Mouse (Mus musculus) hindbrain, embryonic 14.5 days (tissue): Measurements from ENCODE around the gene Gm26920. TPM values are rescaled to one million over a fixed set of nuclear protein-coding genes. Genes with fewer than 3 reads are reported as not detected.

Experiments used
- ATAC-seq: fragments of 200-750 bp; cut with Nextera tagmentation; 2 replicates; pipeline ENCODE4 v1.8.0; 2017; ENCODE audit warnings: moderate number of reproducible peaks, mild to moderate bottlenecking, moderate TSS enrichment, moderate library complexity; ENCODE audit not compliant: low FRiP score
- DNase-seq: peaks from one replicate; pipeline ENCODE4 v3.0.0-alpha.2; 2015; ENCODE audit warnings: low spot score
- H3K27ac ChIP-seq: fragments of 300-500 bp; sonication (generic); 2 replicates; pipeline ENCODE4 v1.5.1; 2014; ENCODE audit warnings: mild to moderate bottlenecking, moderate library complexity
- H3K27me3 ChIP-seq: fragments of 300-500 bp; sonication (generic); 2 replicates; pipeline ENCODE4 v1.6.1; 2014; ENCODE audit warnings: mild to moderate bottlenecking, low read length, mixed read lengths; ENCODE audit not compliant: control insufficient read depth, insufficient read depth
- H3K36me3 ChIP-seq: fragments of 300-500 bp; sonication (generic); replicated peaks from 2 replicates; pipeline ENCODE4 v1.6.1; 2014; ENCODE audit not compliant: control insufficient read depth, insufficient read depth
- H3K4me1 ChIP-seq: fragments of 300-500 bp; sonication (generic); replicated peaks from 2 replicates; pipeline ENCODE4 v1.6.1; 2014; ENCODE audit warnings: antibody characterized with exemption, low read length, mixed read lengths; ENCODE audit not compliant: control insufficient read depth, insufficient read depth
- H3K4me2 ChIP-seq: fragments of 300-500 bp; sonication (generic); replicated peaks from 2 replicates; pipeline ENCODE4 v1.6.1; 2014; ENCODE audit warnings: mild to moderate bottlenecking, moderate library complexity
- H3K4me3 ChIP-seq: fragments of 300-500 bp; sonication (generic); replicated peaks from 2 replicates; pipeline ENCODE4 v1.5.1; 2014; ENCODE audit warnings: mild to moderate bottlenecking, low read length
- H3K9ac ChIP-seq: fragments of 300-500 bp; sonication (generic); 2 replicates; pipeline ENCODE4 v1.6.1; 2014
- H3K9me3 ChIP-seq: fragments of 300-500 bp; sonication (generic); 2 replicates; pipeline ENCODE4 v1.6.1; 2016; ENCODE audit warnings: low read length; ENCODE audit not compliant: control insufficient read depth
- WGBS: fragments of 180-500 bp; shearing (Covaris S2); extraction: QIAGEN DNeasy Blood & Tissue Kit; methylation state at CpG from one replicate; pipeline ENCODE4 v1.1.7; 2014; 5-methylcytosine and 5-hydroxymethylcytosine counted together
- polyA plus RNA-seq: library from polyadenylated mRNA; unstranded; fragments of >200 nt; fragmentation: Nextera tagmentation; extraction: Ambion mirVana; gene quantifications from 2 replicates; pipeline ENCODE4 v1.2.1, GENCODE M21; 2014

Gene Gm26920
- polyA plus RNA-seq, 1 experiment from 2014 or later: 0.96 TPM

- ATAC-seq: no peak
- H3K9ac ChIP-seq: no peak overlapping the region
- H3K9me3 ChIP-seq: no peaks in the 10 kb centered on the region
- no peak overlapping the region for H3K4me2 ChIP-seq
- WGBS: 34% methylated on average over 6 of the region's 6 CpGs
- peaks cover 16% of the 10 kb centered on the region for H3K36me3 ChIP-seq
- H3K4me1 ChIP-seq: no peaks in the 10 kb centered on the region
- no peak overlapping the region for H3K4me3 ChIP-seq
- no peaks in the 10 kb centered on the region for H3K27me3 ChIP-seq
- H3K27ac ChIP-seq: no peak overlapping the region
- no peak for DNase-seq
These were observed 59.5 kb downstream of the Gm26920 start for GRCm38 (mm10) chr7:30030677-30031076.

GRCm38 (mm10) chr7:30028572-30028971 is 61.6 kb downstream of the Gm26920 start:
- no peaks in the 10 kb centered on the region for H3K4me1 ChIP-seq
- no peaks in the 10 kb centered on the region for H3K9me3 ChIP-seq
- H3K27me3 ChIP-seq: no peaks in the 10 kb centered on the region
- H3K27ac ChIP-seq: no peak overlapping the region
- H3K4me2 ChIP-seq: no peak overlapping the region
- DNase-seq (no peak), ATAC-seq (no peak)
- no peak overlapping the region for H3K9ac ChIP-seq
- H3K4me3 ChIP-seq: no peak overlapping the region
- peaks cover 36% of the 10 kb centered on the region for H3K36me3 ChIP-seq
- WGBS: 95% methylated on average over 3 of the region's 3 CpGs

DNA sequence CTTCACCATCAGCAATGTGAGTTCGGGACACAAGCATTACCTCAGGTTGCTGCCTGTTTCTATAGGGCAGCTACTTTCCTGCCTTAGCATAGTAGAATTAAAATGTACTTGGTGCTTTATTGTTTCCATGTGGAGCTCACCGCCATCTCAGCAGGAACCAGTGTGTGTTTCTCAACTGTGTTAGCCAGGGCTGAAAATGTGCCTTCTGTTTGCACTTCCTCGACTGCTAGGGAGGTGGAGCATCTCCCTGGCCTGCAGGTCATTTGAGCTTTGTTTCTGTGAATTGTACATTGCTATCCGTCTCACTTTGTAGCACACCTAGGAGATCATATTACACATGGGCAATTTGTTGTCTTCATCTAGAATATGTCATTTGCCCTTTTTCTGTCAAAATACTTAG is 62.9 kb downstream of the Gm26920 start:
- WGBS: 79% methylated on average over 4 of the region's 4 CpGs
- Histone ChIP-seq H3K4me2 (no peak overlapping the region), H3K9ac (no peak overlapping the region), H3K27ac (no peak overlapping the region), H3K9me3 (no peaks in the 10 kb centered on the region), H3K4me1 (no peaks in the 10 kb centered on the region), H3K4me3 (no peak overlapping the region), H3K36me3 (peaks cover 49% of the 10 kb centered on the region), H3K27me3 (no peaks in the 10 kb centered on the region)
- DNase-seq: no peak
- ATAC-seq: no peak

- Histone ChIP-seq H3K27ac (no peak overlapping the region), H3K4me2 (no peak overlapping the region), H3K36me3 (peaks cover 64% of the 10 kb centered on the region), H3K4me3 (no peak overlapping the region), H3K27me3 (no peaks in the 10 kb centered on the region), H3K9me3 (no peaks in the 10 kb centered on the region), H3K4me1 (no peaks in the 10 kb centered on the region), H3K9ac (no peak overlapping the region)
- ATAC-seq (no peak), DNase-seq (no peak)
- 75% methylated on average over 5 of the region's 5 CpGs for WGBS
These were observed 64.9 kb downstream of the Gm26920 start for GRCm38 (mm10) chr7:30025358-30025757.

DNA sequence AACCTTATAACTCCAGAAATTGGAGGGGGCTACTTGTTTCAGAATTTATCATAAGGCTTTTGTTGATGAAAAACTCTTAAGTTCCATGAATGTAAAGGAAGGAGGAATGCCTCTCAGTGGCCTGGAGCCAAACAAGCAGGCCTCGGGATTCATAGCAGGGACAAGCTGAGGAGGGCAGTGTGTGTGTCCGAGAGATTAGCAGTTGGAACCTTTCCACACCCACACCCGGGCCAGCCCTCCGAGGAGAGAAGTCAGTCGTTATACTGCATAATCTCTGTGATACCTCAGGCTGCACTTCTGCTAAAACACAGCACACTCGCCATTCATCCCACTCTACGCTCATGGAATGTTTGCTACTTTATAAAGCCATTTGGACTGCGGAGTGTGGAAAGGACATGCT is 66.4 kb downstream of the Gm26920 start:
- DNase-seq (no peak), ATAC-seq (no peak)
- H3K9me3 ChIP-seq: no peaks in the 10 kb centered on the region
- H3K4me3 ChIP-seq: no peak overlapping the region
- H3K36me3 ChIP-seq: peaks cover 75% of the 10 kb centered on the region
- no peaks in the 10 kb centered on the region for H3K27me3 ChIP-seq
- H3K4me1 ChIP-seq: no peaks in the 10 kb centered on the region
- no peak overlapping the region for H3K4me2 ChIP-seq
- H3K27ac ChIP-seq: no peak overlapping the region
- WGBS: 92% methylated on average over 8 of the region's 8 CpGs
- H3K9ac ChIP-seq: no peak overlapping the region

- Histone ChIP-seq H3K4me2 (no peak overlapping the region), H3K27me3 (no peaks in the 10 kb centered on the region), H3K4me3 (no peak overlapping the region), H3K36me3 (peaks cover 77% of the 10 kb centered on the region), H3K9me3 (no peaks in the 10 kb centered on the region), H3K9ac (no peak overlapping the region), H3K27ac (no peak overlapping the region), H3K4me1 (no peaks in the 10 kb centered on the region)
- ATAC-seq: no peak
- DNase-seq: no peak
- 97% methylated on average over 9 of the region's 9 CpGs for WGBS
These were observed 66.9 kb downstream of the Gm26920 start for GRCm38 (mm10) chr7:30023324-30023723.

DNA sequence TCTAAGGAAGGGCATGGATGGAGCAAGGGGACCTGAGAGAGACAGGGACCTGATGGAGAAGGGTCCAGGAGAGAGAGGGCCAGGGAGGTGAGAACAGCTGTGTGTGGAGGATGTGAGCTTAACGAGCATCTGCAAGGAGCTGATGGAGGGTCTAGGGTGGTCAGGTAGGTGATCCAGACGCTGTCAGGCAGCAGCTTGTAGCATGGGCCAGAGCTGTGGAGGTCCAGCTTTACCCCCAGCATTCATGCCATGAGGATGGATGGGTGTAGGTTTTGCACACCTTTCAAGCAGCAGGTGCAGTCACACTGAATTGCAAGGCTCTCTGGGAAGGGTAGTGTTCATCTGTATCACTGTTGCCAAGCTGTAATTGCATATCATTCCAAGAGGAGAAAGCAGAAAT is 70.7 kb downstream of the Gm26920 start:
- ATAC-seq (no peak), DNase-seq (no peak)
- H3K9ac ChIP-seq: no peak overlapping the region
- H3K4me3 ChIP-seq: no peak overlapping the region
- no peak overlapping the region for H3K27ac ChIP-seq
- 90% methylated on average over 2 of the region's 2 CpGs for WGBS
- peaks cover 85% of the 10 kb centered on the region for H3K36me3 ChIP-seq
- no peaks in the 10 kb centered on the region for H3K27me3 ChIP-seq
- H3K4me2 ChIP-seq: no peak overlapping the region
- no peaks in the 10 kb centered on the region for H3K4me1 ChIP-seq
- no peaks in the 10 kb centered on the region for H3K9me3 ChIP-seq

DNA sequence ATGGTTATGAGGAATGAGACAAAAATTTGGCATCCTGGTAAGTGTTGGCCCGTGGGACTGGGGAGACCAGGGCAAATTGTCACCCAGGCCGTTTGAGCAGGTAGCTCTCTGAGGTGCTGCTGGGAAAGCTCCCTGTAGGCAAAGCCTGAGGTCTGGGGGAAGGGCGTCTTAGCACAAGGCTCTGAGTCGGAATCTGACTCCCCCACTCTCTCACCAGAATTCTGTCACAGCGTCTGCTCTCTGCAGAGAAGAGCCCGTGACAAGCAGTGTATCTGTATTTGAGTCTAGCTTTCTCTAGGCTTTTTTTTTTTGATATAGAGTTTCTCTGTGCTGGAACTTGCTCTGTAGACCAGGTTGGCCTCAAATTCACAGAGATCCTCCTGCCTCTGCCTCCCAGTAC is 73.0 kb downstream of the Gm26920 start:
- Histone ChIP-seq H3K36me3 (peaks cover 75% of the 10 kb centered on the region), H3K27me3 (no peaks in the 10 kb centered on the region), H3K27ac (no peak overlapping the region), H3K4me1 (no peaks in the 10 kb centered on the region), H3K4me2 (no peak overlapping the region), H3K4me3 (no peak overlapping the region), H3K9me3 (no peaks in the 10 kb centered on the region), H3K9ac (no peak overlapping the region)
- no peak for DNase-seq
- ATAC-seq: no peak
- 83% methylated on average over 6 of the region's 6 CpGs for WGBS

DNA sequence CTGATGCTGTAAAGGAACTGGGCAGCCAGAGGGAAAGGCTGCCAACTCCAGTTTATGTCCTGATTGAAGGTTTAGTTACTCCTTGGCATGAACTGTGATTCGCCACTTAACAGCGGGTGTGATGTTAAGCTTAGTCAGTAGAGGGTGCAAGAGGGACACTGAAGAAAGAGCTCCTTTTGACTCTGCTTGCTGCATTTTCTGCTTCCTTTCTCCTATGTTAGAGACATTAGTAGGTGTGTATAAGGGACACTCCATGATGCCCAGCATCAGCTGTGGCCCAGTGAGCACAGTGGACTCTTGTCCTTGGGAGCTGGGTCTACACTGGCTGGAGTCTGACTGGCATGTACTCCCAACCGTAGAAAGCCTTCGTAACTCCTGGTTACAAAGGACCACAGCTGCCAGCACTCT is 77.2 kb downstream of the Gm26920 start:
- Histone ChIP-seq H3K27ac (no peak overlapping the region; the same call in 1 of the 2 replicates), H3K27me3 (no peaks in the 10 kb centered on the region), H3K36me3 (peaks cover 48% of the 10 kb centered on the region), H3K4me1 (peaks cover 17% of the 10 kb centered on the region), H3K4me3 (no peak overlapping the region), H3K4me2 (no peak overlapping the region), H3K9me3 (no peaks in the 10 kb centered on the region), H3K9ac (no peak overlapping the region)
- peak; percentile 18; the same call in 1 of the 2 replicates for ATAC-seq
- DNase-seq: peak; percentile 77
- WGBS: 82% methylated on average over 4 of the region's 4 CpGs

DNA sequence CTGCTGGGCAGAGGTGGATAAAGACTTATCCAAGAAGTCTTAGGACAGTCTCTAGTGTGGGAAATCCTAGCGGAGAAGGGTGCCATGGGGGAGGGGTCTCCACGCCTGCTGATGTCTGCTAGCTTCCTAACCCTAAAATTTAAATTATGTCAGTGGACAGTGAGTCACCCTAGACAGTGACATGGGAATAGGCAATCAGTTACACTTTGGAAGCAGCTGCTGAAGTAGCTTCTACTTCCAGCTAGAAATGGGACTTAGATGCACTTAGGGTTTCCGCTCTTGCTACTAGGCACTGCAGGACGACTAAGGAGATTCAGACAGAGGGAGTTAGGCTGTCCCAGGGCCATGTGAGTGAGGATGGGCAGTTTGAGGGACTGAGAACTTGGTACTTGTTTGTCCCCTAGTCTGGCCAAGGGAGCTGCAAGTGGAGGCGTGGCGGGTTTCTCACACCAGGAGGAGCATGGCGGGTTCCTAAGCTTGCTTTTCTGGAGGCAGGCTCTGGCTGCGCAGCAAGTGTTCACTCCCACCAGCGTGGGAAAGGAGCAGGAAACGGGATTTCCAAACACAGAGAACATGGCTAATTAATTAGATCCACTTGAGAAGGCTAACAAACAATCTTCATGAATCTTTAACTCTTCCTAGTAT is 79.5 kb downstream of the Gm26920 start:
- Histone ChIP-seq H3K9ac (no peak overlapping the region), H3K4me3 (no peak overlapping the region), H3K4me2 (no peak overlapping the region), H3K4me1 (peaks cover 17% of the 10 kb centered on the region), H3K36me3 (peaks cover 40% of the 10 kb centered on the region), H3K9me3 (no peaks in the 10 kb centered on the region), H3K27ac (no peak overlapping the region), H3K27me3 (no peaks in the 10 kb centered on the region)
- no peak for DNase-seq
- ATAC-seq: no peak
- 75% methylated on average over 10 of the region's 10 CpGs for WGBS
